Mouse (Mus musculus): ENCODE data around the gene Arl6ip4.

The Arl6ip4 gene

DNA sequence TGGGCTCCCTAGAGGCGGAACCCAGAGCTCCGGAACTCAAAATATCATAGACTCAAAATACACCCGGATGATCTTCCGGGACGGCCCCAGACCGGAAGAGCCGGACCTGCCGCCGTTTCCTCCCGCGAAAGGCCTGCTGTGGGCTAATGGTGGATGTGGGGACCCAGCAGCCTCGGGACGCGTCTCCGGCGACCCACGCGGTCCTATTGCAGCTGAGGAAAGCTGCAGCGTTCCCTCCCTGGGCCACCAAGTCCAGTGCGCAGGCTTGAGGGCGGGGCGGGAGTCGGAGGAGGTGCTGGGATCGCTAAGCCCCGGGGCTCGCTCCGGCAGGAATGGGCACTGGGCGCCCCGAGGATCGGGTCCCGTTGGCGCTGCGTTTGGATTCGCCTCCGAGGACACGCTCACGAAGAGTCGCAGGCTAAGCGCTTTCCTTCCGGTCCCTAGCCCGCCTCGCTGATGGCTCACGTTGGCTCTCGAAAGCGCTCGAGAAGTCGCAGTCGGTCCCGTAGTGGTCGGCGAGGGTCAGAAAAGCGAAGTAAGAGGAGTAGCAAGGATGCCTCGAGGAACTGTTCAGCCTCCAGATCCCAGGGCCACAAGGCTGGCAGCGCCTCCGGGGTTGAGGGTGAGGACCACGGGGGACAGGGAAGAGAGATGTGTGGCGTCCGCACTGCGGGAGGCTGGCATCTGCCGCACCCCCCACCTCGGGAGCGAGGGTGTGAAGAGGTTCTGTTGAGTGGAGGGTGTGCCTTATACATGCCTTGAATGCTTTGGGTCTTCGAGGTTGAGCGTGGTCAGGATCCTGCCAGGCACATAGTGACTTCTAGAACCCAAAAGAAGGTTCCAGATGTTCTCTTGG, at the start of gene Arl6ip4:
TSS of gene Arl6ip4 (plus strand) at position 100 of the 856 bp plus-strand sequence.
- peak; percentile 56 for DNase-seq (ENCODE audit: low read depth, low spot score)

- no peak for DNase-seq (ENCODE audit: low read depth, low spot score)
Observed at GRCm38 (mm10) chr5:124069657-124070056, 46.2 kb upstream of the Arl6ip4 start.

DNA sequence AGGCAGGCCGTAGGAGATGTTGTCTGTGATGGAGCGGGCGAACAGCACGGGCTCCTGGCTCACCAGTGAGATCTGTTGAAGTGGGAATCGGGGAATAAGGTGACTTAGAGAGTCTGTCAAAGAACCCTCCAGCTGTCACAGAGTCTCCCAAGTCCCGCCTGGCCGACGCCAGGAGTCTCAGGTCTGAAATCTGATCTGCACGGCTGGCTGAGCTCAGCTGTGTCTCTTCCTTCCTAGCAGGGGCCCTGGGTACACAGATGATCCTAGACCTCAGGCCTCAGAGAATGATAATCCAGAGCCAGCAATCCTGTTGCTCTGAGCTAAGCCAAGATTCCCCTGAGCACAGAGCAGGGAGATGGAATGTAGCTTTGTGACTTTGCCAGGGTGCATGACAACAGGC, 42.2 kb upstream of the Arl6ip4 start:
- DNase-seq (ENCODE audit: low read depth, low spot score): no peak

DNA sequence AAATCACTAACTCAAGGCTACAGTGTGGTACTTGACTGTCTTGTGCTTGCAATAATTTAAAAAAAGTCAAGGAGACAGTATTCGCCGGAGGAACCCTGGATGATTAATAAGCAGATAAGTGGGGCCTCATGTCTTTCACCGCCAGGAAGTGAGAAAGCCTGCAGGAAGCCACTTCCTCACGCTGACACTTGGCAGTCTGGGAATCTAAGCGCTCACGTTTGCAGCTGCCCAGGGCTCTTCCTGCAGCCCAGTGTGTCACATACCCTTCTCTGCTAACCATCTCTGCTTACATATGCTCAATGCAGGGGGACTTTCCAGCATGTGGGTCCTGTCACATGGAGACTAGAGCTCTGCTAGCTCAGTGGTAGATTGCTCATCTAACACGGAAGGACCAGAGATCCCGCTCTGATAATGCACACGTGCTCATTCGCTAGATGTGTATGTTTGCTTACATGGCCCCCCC, 41.0 kb upstream of the Arl6ip4 start:
- DNase-seq (ENCODE audit: low read depth, low spot score): no peak

DNA sequence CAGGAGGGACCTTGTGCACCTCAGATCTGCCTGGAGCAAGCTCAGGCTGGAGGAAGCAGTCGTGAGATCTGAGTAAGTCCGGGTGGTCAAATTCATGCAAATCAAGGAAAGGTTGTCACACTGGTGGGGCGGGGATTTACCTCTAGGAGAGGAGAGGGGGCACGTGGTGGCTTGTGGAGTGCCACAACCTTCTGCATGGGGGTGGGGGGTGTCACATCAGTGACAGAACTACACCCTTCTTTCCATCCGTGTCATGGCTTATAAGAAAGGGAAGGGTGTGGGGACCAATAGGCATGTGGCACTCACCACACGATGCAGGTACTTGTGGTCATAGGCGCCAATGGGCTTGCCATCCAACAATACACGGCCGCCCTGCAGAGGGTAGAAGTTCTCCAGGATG, 40.2 kb upstream of the Arl6ip4 start:
- no peak for DNase-seq (ENCODE audit: low read depth, low spot score)

GRCm38 (mm10) chr5:124076559-124076958, 39.3 kb upstream of the Arl6ip4 start:
- no peak for DNase-seq (ENCODE audit: low read depth, low spot score)

- no peak for DNase-seq (ENCODE audit: low read depth, low spot score)
Observed at GRCm38 (mm10) chr5:124077241-124077640, 38.6 kb upstream of the Arl6ip4 start.

DNA sequence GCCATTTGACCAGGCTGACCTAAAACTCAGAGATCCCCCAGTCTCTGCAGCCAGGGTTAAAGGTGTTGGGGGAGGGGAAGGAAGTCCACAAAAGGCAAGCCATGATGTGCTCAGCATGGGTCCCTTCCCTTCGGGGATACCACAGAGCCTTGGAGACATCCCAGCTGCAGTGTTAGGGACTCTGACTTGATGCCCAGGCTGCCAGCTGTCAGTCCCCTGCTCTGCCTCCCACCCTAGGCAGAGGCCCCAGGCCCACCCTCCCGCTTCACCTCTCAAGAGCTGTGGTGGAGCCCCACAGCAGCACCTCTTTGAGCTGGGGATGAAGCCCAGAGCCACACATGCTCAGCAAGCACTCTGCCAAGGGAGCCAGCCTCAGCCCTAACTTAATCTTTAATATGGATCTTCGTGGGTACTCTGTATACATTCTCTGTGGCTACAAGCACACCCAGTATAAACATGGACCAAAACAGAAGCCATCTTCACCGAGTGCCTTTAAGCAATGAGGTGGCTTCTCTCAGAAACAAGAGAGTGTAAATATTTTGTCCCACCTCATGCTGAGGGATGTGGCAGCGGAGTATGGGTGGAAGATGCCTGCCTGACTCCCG, 37.9 kb upstream of the Arl6ip4 start:
- no peak for DNase-seq (ENCODE audit: low read depth, low spot score)

- no peak for DNase-seq (ENCODE audit: low read depth, low spot score)
Observed at GRCm38 (mm10) chr5:124078794-124079416, 37.0 kb upstream of the Arl6ip4 start.

GRCm38 (mm10) chr5:124079880-124080279, 36.0 kb upstream of the Arl6ip4 start:
- no peak for DNase-seq (ENCODE audit: low read depth, low spot score)

DNA sequence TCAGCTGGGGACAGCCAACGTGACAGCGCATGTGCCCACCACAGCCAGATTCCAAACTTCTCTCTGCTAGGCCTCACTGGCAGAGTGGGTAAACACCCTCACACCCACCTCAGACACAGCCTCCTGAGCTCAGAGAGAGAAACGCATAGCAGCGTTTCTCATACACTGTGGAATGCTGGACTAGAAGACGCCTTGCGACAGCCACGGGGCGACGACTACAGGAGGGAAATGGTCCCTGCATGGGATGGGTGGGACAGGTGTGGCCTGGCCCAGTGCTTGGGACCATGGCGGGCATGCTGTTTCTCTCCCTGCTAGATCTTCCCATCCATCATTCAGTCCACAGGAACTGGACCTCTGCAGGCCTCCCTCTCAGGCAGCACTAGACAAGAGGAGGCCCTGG, 33.4 kb upstream of the Arl6ip4 start:
- DNase-seq (ENCODE audit: low read depth, low spot score): no peak

- DNase-seq (ENCODE audit: low read depth, low spot score): no peak
Observed at GRCm38 (mm10) chr5:124082941-124083688, 32.8 kb upstream of the Arl6ip4 start.

GRCm38 (mm10) chr5:124083850-124084587, 31.9 kb upstream of the Arl6ip4 start:
- no peak for DNase-seq (ENCODE audit: low read depth, low spot score)

GRCm38 (mm10) chr5:124084588-124085173, 31.2 kb upstream of the Arl6ip4 start:
- DNase-seq (ENCODE audit: low read depth, low spot score): no peak

DNA sequence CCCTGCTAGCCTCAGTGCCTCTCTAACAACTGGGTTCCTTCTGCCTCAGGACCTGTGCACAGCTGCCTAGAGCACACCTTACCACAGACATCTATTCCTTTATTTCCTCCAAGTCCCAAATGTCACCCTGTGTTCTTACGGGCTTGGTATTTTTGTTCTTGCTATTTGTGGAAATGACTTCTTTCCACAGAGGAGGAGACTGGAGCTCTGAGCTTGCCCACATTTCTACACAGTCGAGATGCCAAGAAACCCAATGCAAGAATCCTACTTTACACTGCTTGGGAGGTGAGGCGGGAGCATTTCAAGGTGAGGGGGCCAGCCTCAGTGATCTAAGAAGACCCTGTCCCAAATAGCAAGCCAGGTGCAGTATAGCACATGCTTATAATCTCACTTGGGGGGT, 30.4 kb upstream of the Arl6ip4 start:
- no peak for DNase-seq (ENCODE audit: low read depth, low spot score)

DNA sequence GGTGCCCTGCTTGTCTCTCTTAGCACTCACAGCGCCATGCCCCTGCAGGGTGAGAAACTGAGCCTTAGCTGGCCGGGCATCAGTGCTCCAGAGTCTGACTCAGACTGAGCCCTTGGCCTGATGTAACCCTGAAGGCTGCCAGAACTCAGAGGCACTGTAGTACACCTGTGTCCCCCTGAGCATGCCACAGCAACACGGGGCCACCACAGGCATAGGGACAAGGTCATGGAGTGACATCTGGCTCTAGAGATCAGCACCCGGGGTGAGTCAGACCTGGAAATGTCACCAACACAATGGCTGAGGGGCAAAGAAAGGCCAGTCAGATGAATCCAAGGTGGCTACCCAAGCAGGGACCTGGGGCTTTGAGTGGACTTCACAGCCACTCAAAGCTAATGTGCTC, 29.0 kb upstream of the Arl6ip4 start:
- DNase-seq (ENCODE audit: low read depth, low spot score): no peak

DNA sequence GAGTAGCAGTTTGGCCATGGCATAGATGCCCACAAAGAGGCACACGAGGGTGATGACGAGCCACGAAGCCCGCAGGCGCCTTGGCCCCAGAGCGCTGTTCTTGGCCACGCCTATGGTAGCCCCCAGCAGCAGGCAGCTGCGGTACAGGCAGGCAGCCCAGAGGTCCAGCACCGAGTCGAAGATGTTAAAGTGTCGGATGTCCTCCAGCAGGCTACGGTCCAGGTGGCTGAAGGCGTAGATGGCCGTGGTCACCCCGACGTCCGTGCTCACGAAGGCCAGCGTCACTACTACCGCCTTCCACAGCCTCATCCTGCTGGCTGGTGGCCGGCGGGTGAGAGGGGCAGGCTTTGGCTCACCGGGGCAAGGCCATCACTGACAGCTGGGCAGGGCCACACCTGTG, 26.0 kb upstream of the Arl6ip4 start:
- DNase-seq (ENCODE audit: low read depth, low spot score): no peak

- DNase-seq (ENCODE audit: low read depth, low spot score): no peak
Observed at GRCm38 (mm10) chr5:124091951-124092406, 23.9 kb upstream of the Arl6ip4 start.

GRCm38 (mm10) chr5:124093120-124093794, 22.6 kb upstream of the Arl6ip4 start:
- no peak for DNase-seq (ENCODE audit: low read depth, low spot score)

Data from WW6 (cell line).